Mouse (Mus musculus) right cerebral cortex, postnatal 25 days (tissue): Measurements from ENCODE around the gene Mrpl34.

Experiments
- DNase-seq: peaks from one replicate; pipeline ENCODE4 v3.0.0; 2022

The Mrpl34 gene

GRCm38 (mm10) chr8:71497077-71497645 is 32.4 kb downstream of the Mrpl34 start:
- no peak for DNase-seq

GRCm38 (mm10) chr8:71497881-71498501 is 33.2 kb downstream of the Mrpl34 start:
- no peak for DNase-seq

- no peak for DNase-seq
These were observed 34.3 kb downstream of the Mrpl34 start for GRCm38 (mm10) chr8:71498816-71499690.

GRCm38 (mm10) chr8:71504349-71504748 is 39.6 kb downstream of the Mrpl34 start:
- no peak for DNase-seq

- DNase-seq = no peak
These were observed 40.6 kb downstream of the Mrpl34 start for GRCm38 (mm10) chr8:71505326-71505725.

- no peak for DNase-seq
These were observed 41.2 kb downstream of the Mrpl34 start for GRCm38 (mm10) chr8:71505979-71506378.

GRCm38 (mm10) chr8:71507589-71508104 is 42.9 kb downstream of the Mrpl34 start:
- peak; percentile 86 for DNase-seq

- DNase-seq = no peak
These were observed 44.6 kb downstream of the Mrpl34 start for GRCm38 (mm10) chr8:71509316-71509715.

- no peak for DNase-seq
These were observed 46.9 kb downstream of the Mrpl34 start, which contains the start of gene Plvap for GRCm38 (mm10) chr8:71511644-71512043. Plvap (minus strand) TSS chr8:71511752.

- no peak for DNase-seq
These were observed 48.4 kb downstream of the Mrpl34 start for GRCm38 (mm10) chr8:71513018-71513754.

GRCm38 (mm10) chr8:71515043-71515442 is 50.3 kb downstream of the Mrpl34 start:
- no peak for DNase-seq
